Mouse (Mus musculus) brain, embryonic 14.5 days (tissue): ENCODE measurements around the gene Clstn3. TPM values are rescaled to one million over a fixed set of nuclear protein-coding genes. Genes with fewer than 3 reads are reported as not detected.
"Not testable (repeated sequence)": the region's sequence is repeated elsewhere in the genome, so short reads cannot be mapped to it uniquely, and the experiment has no call there.

Experiments used
- DNase-seq: peaks from one replicate; pipeline ENCODE4 v3.0.0-alpha.2; 2011; ENCODE audit warnings: low read depth
- CTCF ChIP-seq: fragments of 200-500 bp; IDR thresholded peaks from 2 replicates; pipeline ENCODE4 v1.5.1; 2012; ENCODE audit warnings: inconsistent platforms, mild to moderate bottlenecking, moderate library complexity, borderline replicate concordance; ENCODE audit not compliant: insufficient read depth, insufficient read length; ENCODE audit errors: extremely low read depth
- POLR2A ChIP-seq: fragments of 200-500 bp; IDR thresholded peaks from 2 replicates; pipeline ENCODE4 v1.6.1; 2012; ENCODE audit warnings: mild to moderate bottlenecking, inconsistent platforms, borderline replicate concordance; ENCODE audit not compliant: poor library complexity, insufficient read depth, insufficient read length, severe bottlenecking; ENCODE audit errors: extremely low read depth
- polyA plus RNA-seq: library from polyadenylated mRNA; depleted of rRNA; stranded (reverse); fragments of >200 nt; gene quantifications from 2 replicates; pipeline ENCODE4 v1.2.3, GENCODE M21; 2012

The Clstn3 gene
- polyA plus RNA-seq, 1 experiment: 109 TPM

DNA sequence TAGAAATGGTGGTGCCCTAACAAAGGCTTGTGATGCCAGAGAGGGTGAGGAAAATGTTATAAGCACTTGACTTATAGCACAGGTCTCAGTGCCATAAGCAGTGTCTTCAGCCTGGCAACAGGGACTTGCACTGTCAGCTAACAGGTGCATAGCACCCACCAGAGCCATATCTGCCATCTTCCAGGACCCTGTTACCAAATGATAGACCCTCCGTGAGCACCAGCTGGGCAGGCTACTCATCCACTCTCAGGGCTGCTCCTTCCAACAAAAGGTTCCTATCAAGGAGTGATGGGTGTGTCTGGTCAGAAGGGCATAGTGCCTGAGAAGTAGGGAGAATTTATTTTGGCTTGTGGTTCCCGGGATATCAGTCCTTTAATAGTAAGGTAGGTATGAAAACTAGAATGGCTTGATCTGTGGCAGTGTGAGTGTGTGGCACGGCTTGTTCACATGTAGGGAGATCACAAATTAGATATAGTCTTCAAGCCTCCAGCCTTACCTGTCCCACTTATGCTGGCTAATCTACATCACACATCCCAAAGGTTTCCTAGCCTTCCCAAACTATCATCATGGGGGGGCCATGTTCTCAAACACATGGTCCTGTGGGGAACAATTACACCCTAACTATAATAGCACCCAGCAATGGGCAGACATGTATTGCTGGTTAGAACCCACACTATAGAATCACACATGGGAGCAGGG lies 14.4 kb upstream of the Clstn3 start:
- TF ChIP-seq POLR2A: no peak
- no peak for TF ChIP-seq CTCF
- no peak for DNase-seq

DNA sequence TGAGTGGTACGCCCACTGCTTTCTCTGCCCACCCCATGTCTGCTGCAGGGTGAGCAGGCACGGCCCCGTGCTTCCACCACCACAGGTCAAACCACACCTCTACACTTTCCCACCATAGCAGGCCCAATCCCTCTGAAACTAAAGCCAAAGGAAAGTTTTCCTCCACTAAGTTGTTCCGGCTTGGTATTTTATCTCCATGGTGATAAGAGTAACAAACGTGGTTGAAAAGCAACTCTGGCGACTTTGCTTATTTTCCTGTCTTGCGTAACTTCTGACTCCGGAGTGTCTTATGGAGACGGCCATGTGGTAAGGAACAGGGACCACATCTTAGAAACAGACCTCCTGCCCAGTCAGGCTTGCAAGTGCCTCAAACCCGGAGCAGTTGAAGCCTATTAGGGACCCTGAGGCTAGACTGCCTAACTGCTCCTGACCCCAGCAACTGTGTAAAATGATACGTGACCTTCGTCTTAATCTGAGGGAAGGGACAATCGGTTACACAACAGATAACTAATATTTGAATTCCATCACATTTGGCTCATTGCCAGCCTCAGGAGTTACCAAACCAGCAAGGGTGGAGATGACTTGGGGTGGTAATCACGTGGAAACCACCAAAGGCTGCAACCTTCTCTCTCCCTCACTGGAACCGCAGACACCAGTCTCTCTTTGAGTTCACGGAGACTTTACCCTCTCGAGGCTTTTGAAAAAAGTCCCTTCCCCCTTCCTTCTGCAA lies 13.5 kb upstream of the Clstn3 start:
- TF ChIP-seq CTCF: no peak
- TF ChIP-seq POLR2A: no peak
- DNase-seq: no peak

DNA sequence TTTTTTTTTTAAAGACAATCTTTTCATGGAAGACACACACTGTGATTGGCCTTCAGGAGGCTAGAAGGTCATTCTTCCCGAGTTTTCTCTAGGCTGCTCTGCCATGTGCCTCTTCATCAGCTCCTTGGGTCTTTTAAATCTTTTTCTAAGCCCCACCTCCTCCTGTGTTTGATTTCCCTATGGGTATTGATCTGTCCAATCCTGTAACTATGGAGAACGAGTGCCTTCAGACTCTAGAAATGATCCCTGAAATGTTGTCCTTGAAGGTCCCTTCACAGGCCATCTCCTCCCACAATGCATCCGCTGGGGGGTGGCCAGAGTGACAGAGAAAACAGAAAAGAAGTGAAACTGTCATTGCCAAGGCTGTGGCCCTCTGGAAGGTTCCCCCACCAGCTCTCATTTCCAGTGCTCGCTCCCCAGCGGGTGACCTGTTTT lies 12.6 kb upstream of the Clstn3 start:
- no peak for DNase-seq
- TF ChIP-seq CTCF (no peak), POLR2A (no peak)

DNA sequence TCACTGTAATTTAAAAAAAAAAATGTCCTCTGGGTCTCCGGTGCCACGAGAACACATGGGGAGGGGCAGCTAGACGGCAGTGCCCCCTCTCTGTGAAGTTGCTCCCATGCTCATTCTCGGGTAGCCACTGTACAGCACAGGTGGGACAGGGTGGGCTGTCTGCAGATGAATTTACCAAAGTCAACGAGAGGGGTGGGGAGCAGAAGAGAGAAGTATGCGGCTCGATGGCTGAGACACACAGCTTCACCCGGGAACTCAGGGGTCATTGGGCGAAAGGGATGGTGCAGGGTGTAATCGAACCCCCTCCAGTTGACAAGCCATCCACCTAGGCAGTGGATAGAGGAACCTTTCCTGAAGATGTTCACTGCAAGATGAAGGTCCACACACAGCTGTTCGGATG lies 12.2 kb upstream of the Clstn3 start:
- TF ChIP-seq POLR2A: no peak
- TF ChIP-seq CTCF: no peak

DNA sequence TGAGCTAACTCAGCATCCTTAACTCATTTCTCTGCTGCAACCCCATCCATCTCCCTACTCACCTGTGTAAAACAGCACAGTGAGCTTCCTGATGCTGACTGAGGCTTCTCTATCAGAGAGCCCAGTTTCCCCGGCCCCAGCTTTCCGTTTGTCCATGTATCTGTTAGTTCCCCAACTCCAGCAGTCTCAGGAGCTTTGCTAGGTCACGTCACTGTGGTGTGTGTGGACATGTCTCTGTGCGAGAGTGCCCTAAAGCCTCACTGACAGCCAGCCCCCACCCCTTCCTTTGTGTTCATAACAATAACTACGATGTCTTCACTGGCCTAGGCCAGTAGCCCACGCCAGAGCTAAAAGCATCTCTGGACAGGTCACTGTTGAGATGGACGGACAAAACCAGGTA lies 11.6 kb upstream of the Clstn3 start:
- DNase-seq: no peak
- no peak for TF ChIP-seq CTCF

More for the DNA sequence above, 12.2 kb upstream of the Clstn3 start:
- DNase-seq: no peak

DNA sequence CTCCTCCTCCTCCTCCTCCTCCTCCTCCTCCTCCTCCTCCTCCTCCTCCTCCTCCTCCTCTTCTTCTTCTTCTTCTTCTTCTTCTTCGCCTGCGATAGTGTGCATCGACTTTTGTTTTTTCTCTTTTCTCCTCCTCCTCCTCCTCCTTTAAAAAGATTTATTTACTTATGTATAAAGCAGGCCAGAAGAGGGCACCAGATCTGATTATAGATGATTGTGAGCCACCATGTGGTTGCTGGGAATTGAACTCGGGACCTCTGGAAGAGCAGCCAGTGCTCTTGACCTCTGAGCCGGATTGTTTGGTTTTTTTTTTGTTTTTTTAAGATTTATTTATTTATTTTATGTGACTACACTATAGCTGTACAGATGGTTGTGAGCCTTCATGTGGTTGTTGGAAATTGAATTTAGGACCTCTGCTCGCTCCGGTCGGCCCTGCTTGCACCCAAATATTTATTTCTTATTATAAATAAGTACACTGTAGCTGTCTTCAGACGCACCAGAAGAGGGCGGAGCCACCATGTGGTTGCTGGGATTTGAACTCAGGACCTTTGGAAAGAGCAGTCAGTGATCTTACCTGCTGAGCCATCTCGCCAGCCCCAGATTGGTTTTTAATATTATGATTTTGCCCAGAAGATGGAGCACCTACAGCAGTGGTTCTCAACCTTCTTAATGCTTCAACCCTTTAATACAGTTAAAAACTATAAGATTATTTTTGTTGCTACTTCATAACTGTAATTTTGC lies 10.9 kb upstream of the Clstn3 start:
- DNase-seq: not testable (repeated sequence)

DNA sequence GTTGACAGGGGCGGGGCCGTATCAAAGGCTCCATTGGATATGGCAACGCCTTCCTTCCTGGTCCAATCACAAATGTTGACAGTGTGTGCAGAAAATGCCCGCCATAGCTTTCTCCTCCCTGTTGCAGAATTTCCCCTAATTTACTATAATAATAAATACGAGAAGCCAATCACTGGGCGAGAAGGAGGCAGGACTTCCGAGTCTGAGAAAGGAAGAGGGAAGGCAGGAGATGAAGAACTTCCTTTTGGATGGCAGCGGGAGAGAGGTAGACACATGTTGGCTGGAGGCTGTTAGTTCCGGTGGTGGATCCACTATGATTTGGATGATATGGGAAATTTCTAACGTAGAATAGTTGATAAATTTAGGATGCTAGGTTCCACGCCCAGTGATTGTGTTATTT lies 10.0 kb upstream of the Clstn3 start:
- no peak for TF ChIP-seq CTCF
- no peak for DNase-seq

DNA sequence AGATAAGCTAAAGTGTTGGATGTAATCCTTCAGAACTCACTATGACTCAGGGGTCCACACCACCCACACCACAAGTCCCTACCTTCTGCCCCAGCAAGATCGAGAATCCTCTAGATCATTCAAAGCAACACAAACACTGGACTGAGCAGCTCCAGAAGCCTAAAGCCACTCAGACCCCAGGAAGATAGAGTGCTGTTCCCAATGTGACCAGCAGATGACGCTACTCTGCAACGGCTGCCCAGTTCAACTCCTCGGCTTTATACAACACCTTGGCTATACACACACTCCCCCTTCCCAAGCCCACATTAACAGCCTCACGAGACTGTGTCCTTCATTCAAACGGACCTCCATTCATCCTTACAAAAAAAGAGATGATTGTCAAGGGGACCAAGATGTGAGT lies 8.2 kb upstream of the Clstn3 start:
- TF ChIP-seq CTCF (peak; percentile 45; the same call in 1 of the 2 replicates), POLR2A (no peak)

DNA sequence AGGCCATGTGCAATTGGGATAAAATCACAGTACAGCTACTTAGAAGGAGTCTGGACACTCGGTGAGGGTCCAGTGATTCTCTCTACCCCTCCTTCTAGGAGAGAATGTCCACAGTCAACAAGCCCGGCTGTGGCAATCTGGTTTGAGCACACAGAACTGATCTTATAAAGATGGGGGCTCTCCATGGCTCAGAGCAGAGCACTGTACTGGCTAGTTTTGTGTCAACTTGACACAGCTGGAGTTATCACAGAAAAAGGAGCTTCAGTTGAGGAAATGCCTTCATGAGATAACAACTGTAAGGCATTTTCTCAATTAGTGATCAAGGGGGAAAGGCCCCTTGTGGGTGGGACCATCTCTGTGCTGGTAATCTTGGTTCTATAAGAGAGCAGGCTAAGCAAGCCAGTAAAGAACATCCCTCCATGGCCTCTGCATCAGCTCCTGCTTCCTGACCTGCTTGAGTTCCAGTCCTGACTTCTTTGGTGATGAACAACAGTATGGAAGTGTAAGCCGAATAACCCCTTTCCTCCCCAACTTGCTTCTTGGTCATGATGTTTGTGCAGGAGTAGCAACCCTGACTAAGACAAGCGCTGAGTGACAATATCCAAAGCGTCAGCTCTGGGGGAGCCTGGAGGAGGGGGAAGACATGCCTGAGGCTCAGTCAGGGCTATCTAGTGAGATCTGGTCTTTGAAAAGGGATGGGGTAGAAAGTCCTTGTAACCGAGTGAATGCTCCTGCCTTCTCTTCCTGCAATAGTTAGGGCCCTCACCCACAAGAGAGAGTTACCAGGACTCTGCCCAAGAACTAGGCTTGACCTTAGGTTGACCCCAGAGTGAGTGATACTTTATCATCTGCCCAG lies 7.4 kb upstream of the Clstn3 start:
- not testable (repeated sequence) for DNase-seq

More for the DNA sequence above, 8.2 kb upstream of the Clstn3 start:
- no peak for DNase-seq

DNA sequence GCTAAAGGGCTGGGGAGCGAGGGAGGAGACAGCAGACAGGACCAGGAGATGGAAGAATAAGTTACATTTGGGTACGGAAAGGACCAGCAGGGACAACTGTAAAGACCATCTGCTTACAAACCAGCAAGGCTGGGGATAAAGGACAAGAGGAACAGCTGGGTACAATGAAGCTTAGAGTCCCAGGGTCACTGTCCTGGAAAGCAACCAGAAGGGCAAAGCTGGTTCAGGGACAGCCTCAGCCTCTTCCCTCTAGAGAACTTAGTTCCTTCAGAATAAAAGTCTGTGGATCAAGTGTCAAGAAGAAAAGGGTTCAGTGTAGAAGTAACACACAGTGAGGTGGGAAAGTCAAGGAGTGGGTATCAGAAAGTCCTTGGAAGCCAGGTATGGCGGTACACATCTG lies 6.5 kb upstream of the Clstn3 start:
- TF ChIP-seq POLR2A (no peak), CTCF (no peak)
- no peak for DNase-seq

DNA sequence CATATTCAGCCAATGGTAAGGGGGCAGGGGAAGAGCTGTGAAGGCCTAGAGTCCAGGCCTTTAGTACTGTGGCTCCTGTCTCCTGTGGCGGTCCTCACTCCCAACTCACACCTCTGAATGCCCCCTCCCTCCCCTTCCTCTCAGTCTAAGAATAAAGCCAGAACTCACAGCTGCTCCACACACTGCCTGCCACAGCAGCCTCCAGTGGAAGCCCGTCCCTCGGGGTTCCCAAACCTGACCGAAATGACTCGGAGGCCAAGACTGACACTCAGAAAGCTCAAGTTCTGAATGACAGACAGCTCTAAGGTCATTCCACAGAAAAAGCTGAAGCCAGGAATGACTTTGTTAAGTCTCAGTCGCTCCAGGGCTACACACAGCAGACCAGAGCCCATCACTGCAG lies 1.1 kb upstream of the Clstn3 start:
- DNase-seq: peak; percentile 9
- TF ChIP-seq CTCF: no peak
- TF ChIP-seq POLR2A: no peak
